Mouse (Mus musculus) cortical plate, adult 2 months (tissue): Measurements from ENCODE around the gene Ptprg.

Source experiments
- CTCF ChIP-seq: fragments of 200-500 bp; IDR thresholded peaks from 2 replicates; pipeline ENCODE4 v1.5.1; 2011; ENCODE audit warnings: mild to moderate bottlenecking, control low read depth, low read length; ENCODE audit not compliant: insufficient read depth; ENCODE audit errors: extremely low read depth
- POLR2A ChIP-seq: fragments of 200-500 bp; IDR thresholded peaks from 2 replicates; pipeline ENCODE4 v1.6.1; 2011; ENCODE audit warnings: mild to moderate bottlenecking, low read length, control low read depth; ENCODE audit not compliant: insufficient read depth; ENCODE audit errors: extremely low read depth

GRCm38 (mm10) chr14:12082131-12082921, 529.0 kb downstream of the Ptprg start:
- TF ChIP-seq POLR2A (no peak), CTCF (no peak)
